Mouse (Mus musculus): ENCODE measurements at regions not wholly inside any gene's neighbourhood (a gene's known extent, or its start where the extent isn't known, plus 50 kb on each side); places are given as distances from the start of the nearest gene placed in this dataset.

DNA sequence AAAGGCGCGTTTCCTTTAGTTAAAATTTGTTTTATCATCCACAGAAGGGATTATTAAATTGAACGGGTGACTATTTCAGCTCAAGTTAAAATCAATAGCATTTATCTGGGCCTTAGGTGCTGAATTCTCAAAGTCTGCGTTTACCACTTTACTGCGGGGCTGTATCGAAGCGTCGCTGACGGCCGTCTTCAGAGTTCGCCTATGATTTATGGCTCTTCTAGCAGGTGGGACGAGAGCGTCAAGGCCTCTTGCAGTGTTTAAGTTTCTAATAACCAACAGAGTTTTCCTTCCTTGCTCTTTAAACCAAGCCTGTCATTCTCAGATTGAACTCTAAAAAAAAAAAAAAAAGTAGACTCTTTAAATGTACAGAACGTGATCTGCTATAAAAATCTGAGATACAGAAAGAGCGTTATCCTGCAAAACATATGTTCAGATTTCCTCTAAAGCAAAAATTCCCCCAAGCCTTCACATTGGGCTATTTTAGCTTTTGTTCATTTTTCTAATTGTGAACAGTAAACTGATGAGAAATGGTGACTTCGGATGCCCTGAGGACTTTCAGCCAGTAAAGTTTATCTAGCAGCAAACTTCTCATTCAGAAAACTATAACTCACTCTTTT, 246.9 kb downstream of the Rpl36a-ps1 start:
- no peak for DNase-seq (ENCODE audit: low read depth, low spot score)

DNA sequence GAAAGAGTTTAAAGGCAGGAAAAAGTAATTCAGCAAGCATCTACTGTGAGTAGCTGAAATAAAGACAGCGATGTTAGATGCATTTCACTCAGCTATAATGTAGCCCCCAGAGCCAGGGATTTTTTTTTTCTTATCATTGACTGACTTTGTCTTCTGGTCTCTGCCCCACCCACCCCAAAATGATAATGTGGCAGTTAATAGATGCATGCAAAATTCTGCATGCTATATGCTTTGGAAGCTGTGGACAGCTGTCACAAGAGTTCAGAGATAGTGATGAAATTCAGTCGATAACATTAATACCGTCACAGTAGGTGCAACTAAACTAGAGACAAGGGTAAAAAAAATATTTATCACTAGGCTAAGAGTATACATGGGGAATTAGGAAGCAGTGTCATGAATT, 263.7 kb downstream of the Rpl36a-ps1 start:
- DNase-seq (ENCODE audit: low read depth, low spot score) = no peak

DNA sequence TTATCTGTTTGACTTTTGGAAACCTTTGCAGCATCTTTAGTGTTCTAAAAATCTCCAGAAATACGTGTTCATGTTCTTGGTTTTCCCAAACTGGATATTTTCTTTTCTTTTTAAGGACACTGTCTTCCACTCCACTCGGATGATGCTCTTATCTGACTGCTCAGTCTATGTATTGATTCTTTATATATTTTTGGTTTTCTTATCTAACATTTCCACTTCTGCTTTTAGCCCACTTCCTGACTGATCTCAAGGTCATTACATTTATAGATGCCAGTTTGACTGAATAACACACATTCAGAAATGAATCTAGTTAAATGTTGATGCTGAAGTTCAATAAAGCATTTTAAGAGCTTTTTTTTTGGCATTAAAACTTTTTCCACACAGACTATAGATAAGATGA, 265.3 kb downstream of the Rpl36a-ps1 start:
- no peak for DNase-seq (ENCODE audit: low read depth, low spot score)

DNA sequence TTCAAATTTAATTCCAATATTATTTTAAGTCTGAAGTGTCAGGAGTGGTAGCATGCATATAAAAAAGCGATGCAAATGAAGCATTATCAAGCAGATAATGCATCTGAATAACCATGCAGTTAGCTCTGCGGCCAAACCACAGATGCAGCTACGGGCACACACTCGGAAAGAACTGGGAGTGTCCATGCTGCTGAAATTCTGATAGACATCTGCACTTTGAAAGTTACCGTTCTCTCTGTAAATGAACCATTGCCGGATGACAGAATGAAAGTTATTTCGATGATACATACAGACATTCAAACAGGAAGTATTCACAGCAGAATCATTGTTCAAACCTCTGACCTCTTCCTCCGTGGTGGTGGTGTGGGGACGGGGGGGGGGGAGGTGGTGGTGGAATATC, 271.6 kb downstream of the Rpl36a-ps1 start:
- no peak for DNase-seq (ENCODE audit: low read depth, low spot score)

DNA sequence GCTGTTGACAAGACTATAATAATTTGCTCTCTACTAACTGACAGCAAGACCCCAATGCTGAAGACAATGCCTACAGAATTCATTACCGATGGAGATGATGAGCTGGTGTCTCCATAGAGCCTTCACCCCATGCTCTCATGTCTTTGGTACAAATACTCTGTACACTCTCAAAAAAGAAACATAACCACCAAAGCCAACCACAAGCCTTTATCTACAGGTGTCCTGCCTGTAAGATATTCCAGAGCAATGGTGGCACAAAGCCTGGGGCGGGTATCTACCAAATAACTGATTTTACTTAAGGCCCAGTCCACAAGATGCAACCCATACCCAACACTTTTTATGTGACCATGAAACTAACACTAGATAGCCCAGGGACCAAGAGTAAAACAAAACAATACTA, 273.1 kb downstream of the Rpl36a-ps1 start:
- no peak for DNase-seq (ENCODE audit: low read depth, low spot score)

DNA sequence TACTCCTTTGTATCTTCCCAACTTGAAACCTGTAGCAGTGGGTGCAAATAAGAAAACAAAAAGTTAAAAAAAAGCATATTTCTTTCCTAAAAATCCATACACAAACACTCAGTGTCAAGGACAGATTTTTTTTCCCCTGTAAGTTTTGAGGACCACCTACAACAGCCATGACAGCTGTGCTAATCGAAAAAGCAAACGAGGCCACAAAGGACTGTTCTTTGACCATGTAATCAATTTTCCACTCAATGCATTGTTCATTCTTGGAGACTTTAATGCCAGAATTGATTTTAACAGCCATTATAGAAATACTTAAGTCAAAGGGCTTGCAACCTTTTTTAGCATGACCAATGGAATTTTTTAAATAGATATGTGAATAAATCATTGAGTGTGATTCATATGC, 286.1 kb downstream of the Rpl36a-ps1 start:
- no peak for DNase-seq (ENCODE audit: low read depth, low spot score)

DNA sequence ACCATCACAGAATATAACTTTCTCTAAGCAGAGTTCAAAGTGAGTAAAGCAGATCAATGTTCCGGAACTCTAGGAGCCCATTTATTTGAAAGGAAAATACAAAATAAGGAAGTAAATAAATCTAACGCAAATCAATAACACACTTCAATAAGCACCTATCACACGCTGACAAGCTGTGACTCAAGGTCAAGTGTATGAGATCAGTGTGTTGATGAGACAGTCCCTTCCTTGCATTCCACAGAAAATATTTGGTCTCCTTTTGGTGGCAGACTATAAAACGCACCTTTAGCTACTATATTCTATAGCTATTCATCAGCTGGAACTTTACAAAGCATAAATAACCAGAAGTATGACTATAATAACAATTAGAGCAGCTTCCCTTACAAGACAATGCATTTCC, 286.5 kb downstream of the Rpl36a-ps1 start:
- DNase-seq (ENCODE audit: low read depth, low spot score) = no peak

DNA sequence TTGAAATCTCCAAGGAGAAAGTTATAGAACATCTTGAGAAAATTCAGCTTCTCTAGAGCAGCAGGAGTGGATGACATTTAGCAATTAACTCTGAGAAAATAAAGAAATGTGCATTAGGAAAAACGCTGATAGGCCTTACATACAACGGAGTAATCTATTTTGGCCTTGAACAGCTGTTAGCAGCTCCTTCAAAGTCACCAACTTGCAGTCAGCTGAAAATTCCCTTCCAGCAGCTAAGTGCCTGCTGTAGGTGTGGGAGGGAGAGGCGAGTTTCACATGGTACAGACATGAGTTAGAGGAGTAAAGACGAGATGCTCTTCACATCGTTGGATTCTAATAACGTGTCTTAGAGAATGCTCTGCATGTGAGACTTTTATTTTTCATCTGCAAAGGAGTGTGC, 290.8 kb downstream of the Rpl36a-ps1 start:
- DNase-seq (ENCODE audit: low read depth, low spot score) = no peak

DNA sequence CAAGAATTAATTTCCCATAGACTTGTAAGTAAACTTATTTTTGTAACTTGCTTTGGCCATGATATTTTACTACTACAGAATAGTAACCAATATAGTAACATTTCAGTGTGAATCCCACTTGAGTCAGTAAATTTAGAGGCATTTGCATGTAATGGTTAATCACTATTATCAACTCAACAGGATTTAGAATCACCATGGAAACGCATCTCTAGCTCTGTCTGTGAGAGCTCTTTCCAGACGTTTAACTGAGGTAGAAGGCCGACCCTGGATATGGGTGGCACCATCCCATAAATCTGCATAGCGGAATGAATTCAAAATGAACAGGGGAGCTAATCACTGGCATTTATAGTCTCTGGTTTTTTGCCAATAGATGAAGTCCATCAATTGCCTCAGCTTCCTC, 337.6 kb downstream of the Rpl36a-ps1 start:
- DNase-seq (ENCODE audit: low read depth, low spot score) = no peak

DNA sequence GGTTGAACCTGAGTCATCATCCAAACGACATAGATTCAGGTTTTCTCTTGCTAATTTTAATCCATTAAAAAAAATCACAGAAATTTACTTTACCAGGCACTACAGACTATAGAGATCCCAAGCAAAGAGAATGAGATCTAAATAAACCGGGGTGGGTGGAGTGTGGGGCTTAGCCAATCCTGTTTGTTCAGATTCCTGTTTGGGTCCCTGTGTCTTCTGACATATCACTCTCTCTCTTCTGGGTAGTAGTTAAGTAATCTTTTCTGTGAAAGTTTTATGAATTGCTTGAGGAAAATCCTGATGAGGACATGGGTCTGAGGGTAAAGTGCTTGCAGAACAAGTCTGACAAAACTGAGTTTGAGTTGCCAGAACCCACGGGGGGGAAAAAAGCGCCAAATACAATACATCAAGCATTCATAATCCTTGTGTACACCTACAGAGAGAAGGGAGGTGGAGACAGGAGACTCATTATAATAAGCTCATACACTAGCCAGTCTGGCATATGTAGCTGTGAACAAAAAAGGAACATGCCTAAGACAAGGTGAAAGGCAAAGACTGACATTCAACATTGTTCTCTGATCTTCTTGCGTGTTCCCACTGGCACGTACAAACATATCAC, 339.8 kb downstream of the Rpl36a-ps1 start:
- no peak for DNase-seq (ENCODE audit: low read depth, low spot score)

DNA sequence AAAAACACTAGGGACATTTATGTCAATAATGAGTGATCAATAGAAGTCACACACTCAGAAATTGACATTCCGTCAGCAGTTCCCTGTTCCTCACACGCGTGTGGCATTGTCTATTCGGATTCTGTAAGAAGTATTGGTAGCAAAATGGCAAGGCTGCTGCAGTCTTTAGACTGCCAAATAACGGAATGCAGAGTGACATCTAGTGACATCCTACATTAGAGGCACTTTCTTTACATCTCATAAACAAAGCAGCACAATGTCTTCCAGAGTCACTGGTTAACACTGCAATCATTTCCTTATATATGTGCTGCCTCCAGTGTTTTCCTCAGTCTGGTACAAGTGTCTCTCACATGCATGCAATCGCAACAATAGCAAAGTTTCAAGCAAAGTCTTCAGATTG, 342.9 kb downstream of the Rpl36a-ps1 start:
- no peak for DNase-seq (ENCODE audit: low read depth, low spot score)

DNA sequence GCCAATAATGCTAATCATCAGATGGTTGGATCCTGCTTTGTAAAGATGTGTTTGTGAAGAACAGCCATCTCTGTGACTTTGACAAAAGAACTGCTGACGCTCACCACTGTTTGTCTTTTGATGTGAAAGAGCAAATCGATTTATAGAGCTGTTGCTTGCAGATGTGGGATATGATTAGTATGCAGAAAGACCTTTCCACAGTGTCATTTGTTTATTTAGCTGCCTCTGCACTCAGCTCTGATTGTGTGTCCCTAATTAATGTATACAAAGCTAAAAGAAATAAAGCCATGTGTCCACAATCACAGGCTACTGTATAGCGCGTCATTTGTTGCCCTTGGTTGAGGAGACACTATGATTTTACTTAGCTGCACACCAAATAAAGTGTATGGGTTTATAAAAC, 343.6 kb downstream of the Rpl36a-ps1 start:
- DNase-seq (ENCODE audit: low read depth, low spot score) = no peak

DNA sequence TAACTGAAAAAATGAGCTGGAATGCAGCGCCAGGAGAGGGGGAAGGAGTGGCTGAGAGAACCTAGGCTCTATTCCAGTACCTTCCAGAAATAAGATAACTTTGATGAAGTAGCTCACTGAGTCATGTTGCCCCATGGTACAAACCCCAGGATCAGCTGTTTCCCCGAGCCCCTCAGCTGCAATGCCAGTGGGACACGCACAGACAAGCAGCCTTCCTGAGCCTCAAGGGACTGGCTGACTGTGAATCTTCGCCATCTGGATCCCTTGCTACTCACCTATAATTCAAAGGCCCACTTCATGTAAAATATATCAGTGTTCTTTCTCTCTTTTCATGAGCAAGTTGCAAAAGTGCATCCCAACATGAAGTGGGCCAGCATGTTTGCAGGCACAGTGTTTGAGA, 346.5 kb downstream of the Rpl36a-ps1 start:
- DNase-seq (ENCODE audit: low read depth, low spot score) = no peak

DNA sequence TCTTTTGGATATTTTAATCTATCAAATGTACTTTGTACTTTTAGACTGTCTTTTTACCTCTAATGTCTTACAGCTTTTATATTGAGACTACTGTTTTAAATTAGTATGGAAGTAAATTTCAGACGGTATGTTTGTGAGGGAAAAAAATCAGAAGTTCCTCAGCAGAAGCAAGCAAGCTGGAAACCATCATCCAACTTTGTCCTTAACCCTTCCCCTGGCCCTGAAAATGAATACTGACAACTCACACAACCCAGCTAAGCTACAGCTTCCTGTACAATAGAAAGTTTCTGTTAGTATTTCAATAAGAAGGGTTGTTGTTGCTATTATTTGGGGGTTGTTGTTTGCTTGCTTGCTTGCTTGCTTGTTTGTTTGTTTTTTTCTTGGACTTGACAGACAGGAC, 350.4 kb downstream of the Rpl36a-ps1 start:
- DNase-seq (ENCODE audit: low read depth, low spot score) = no peak

DNA sequence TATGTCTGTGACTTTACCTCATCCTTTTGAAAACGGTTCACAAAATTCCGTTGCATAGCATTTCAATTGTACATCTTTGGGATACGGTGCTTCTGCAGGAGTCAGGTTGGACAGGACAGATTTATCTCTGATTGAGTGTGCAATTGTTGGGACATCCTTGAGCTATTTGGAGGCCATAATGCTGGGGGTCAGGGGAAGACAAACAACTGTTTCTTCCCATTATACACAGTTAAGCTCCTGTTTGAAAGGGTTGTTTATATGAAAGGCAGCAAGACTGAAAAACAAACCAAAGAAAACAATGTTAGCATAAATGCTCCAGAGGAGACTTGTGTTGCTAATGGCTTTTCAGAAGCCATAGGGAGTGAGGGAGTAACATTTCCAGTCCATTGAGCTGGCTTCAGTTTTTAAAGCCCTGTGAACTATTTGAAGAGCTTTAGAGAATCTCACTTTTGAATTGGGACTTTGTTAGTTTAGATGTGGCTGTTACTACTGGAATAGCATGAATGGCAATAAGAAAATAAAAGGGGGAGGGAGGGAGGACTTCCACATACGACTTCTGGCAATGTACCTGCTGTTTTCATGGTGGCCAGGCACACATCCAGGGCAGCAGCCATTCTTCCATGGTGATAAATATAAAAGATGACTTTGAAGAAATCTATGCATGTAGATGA, 351.3 kb downstream of the Rpl36a-ps1 start:
- DNase-seq (ENCODE audit: low read depth, low spot score) = no peak

DNA sequence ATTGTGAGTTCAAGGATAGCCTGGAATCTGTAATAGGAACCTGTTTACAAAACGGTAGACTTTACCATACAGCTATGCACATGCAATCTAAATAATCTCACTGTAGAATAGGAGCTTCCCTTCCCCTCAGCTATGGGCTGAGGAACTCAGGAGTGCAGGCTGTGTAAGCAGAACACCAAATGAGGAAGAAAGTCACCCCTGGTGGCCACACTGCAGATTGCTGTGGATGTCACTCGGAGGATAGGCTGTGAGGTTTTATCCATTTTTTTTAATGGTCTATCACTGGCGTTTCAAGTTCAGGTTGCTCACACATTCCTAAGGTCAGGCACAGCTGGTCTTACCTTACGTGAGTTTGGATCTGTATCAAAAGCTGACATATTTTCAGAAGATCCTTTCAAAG, 365.1 kb downstream of the Rpl36a-ps1 start:
- DNase-seq (ENCODE audit: low read depth, low spot score) = peak; percentile 36

DNA sequence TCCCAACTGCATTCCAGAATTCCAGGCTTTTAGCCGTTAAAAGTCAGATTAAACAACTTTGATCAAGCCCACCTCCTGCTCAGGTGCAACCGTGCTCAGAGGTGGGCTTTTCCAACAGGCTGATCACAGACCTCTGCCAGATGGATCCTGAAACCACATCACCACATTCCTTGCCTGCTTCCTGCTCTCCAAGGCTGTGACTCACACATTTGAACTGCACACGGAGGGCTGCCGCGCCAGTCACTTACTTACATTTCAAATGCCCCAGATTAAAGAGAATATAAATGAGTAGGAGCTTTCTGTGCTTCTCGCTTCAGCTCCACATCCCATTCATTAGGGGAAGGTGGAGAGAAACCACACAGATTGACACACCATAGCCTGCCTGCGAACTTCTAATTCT, 367.6 kb downstream of the Rpl36a-ps1 start:
- DNase-seq (ENCODE audit: low read depth, low spot score) = no peak

DNA sequence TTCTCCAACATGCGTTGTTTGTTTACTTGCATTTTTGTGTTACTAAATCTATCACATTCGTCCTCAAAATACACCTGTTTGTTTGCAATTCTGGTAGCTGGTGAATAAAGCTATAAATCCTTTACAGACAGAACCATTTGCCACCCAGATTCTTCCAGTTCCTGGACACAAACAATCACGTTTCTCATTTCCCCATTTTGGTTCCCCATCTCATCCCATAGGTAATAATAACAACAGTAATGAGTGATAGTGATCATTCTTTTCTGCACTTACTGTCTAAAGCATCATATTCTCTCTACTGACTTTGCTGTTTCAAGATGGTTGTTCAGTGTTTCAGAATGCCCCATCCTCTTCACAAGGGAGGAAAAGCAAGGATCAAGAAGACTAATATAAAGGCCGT, 368.3 kb downstream of the Rpl36a-ps1 start:
- DNase-seq (ENCODE audit: low read depth, low spot score) = no peak

DNA sequence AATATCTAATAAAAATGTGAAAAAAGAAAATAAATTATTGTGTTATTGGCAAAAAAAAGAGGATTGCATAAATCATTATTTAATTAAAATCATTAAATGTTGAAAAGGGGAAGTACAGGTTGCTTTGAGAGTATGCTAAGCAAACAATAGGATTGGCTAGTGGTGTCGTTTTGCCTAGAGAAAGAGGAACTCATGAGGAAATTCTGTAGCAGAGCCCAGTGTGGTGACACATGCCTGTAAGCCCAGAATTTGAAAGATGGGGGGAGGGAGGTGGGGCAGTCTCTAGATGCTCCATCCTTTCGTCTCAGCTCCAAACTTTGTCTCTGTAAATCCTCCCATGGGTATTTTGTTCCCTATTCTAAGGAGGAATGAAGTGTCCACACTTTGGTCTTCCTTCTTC, 388.3 kb downstream of the Rpl36a-ps1 start:
- DNase-seq (ENCODE audit: low read depth, low spot score) = no peak

DNA sequence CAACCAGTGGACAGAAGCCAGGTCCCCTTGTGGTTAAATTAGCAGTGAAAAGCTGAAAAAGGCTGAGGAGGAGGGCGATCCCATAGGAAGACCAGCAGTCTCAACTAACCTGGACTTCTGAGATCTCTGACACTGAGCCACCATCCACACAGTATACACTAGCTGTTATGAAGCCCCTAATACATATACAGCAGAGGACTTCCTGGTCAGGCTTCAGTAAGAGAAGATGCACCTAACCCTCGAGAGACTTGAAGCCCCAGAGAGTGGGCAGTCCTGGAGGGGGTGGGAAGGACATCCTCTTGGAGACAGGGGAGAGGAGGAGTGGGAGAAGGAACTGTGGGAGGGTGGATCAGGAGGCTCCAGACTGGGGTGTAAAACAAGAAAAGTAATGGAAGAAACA, 397.9 kb downstream of the Rpl36a-ps1 start:
- DNase-seq (ENCODE audit: low read depth, low spot score) = no peak

DNA sequence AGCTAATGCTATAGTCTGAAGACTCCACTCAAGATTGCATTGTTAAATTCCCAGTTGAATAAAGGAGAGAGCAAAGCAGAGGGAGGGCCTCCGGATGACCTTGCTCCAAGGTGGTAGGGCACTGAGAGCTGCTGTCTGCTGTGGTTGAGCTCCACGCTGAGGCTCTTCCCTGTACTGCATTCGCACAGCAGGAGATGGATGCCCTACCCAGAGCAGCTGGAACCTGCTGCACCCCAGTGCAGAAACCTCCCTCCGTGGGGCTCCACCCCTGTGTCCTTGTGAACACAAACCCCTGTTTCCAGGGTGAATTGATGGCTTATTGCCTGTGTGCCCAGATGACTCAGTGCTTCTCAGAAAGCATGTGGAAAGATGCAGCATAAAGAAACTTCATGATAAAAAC, 404.3 kb downstream of the Rpl36a-ps1 start:
- DNase-seq (ENCODE audit: low read depth, low spot score) = peak; percentile 92

DNA sequence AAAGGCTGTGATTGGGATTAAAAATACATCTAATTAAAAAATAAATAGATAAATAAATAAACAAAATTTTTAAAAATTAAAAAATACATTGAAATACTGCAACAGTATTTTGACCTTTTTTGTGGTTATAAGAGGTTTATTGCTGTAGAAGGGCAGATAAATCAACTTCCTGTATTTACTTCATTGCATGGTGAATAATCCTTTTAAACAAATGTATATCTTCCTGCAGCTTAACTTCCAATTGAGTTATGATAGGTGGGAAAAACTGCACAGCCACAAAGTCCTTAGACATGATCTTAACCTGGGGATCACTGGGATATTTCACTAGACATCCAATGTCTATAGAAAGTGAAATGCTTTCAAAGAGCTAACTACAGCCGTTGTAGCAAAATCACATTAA, 402.1 kb upstream of the Dach1 start:
- no peak for DNase-seq (ENCODE audit: low read depth, low spot score)

DNA sequence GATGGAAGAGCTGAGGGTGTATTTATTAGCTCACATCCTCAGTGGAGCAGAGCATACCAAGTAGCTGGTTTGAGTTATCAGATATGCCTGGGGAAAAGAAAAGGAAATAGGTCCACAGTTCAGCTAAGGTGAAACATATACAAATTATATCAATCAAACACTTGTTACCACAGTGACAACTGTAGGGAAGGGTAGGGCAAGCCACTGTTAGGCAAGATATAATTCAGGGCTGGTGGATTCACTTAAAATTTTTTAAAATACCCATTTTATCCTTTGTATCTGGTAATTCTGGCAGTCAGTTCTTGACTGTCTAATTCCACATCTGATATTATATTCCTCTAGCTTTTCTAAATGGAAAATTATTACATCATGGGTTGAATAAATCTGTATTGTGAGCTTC, 392.4 kb upstream of the Dach1 start:
- DNase-seq (ENCODE audit: low read depth, low spot score) = no peak
